Mouse (Mus musculus): ENCODE measurements around the gene Mapk8ip2. TPM values are rescaled to one million over a fixed set of nuclear protein-coding genes. Genes with fewer than 3 reads are reported as not detected.

The Mapk8ip2 gene
- total RNA-seq, 4 experiments from 2014 or later, result 0.09 to 0.25 (median 0.09) TPM; not detected in 1

- DNase-seq (ENCODE audit: low spot score), result peak; percentile 36
Observed at GRCm38 (mm10) chr15:89452906-89453864, 528 bp upstream of the Mapk8ip2 start.

- no peak for DNase-seq (ENCODE audit: low spot score)
Observed at GRCm38 (mm10) chr15:89454857-89455256, 1.1 kb downstream of the Mapk8ip2 start.

GRCm38 (mm10) chr15:89455642-89456041, 1.9 kb downstream of the Mapk8ip2 start:
- no peak for DNase-seq (ENCODE audit: low spot score)

GRCm38 (mm10) chr15:89458942-89459341, 5.2 kb downstream of the Mapk8ip2 start:
- no peak for DNase-seq (ENCODE audit: low spot score)

GRCm38 (mm10) chr15:89459821-89460220, 6.1 kb downstream of the Mapk8ip2 start:
- DNase-seq (ENCODE audit: low spot score), result no peak

- no peak for DNase-seq (ENCODE audit: low spot score)
Observed at GRCm38 (mm10) chr15:89460298-89460697, 6.6 kb downstream of the Mapk8ip2 start.

GRCm38 (mm10) chr15:89461321-89461720, 7.6 kb downstream of the Mapk8ip2 start:
- no peak for DNase-seq (ENCODE audit: low spot score)

- DNase-seq (ENCODE audit: low spot score), result no peak
Observed at GRCm38 (mm10) chr15:89462176-89462575, 8.5 kb downstream of the Mapk8ip2 start.

- no peak for DNase-seq (ENCODE audit: low spot score)
Observed at GRCm38 (mm10) chr15:89463334-89464235, 9.9 kb downstream of the Mapk8ip2 start.

GRCm38 (mm10) chr15:89465052-89465451, 11.3 kb downstream of the Mapk8ip2 start:
- DNase-seq (ENCODE audit: low spot score), result no peak

- DNase-seq (ENCODE audit: low spot score), result no peak
Observed at GRCm38 (mm10) chr15:89468577-89468976, 14.9 kb downstream of the Mapk8ip2 start.

- no peak for DNase-seq (ENCODE audit: low spot score)
Observed at GRCm38 (mm10) chr15:89471476-89471875, 17.8 kb downstream of the Mapk8ip2 start.

- no peak for DNase-seq (ENCODE audit: low spot score)
Observed at GRCm38 (mm10) chr15:89473370-89473769, 19.7 kb downstream of the Mapk8ip2 start.

GRCm38 (mm10) chr15:89473921-89474320, 20.2 kb downstream of the Mapk8ip2 start:
- DNase-seq (ENCODE audit: low spot score), result no peak

- no peak for DNase-seq (ENCODE audit: low spot score)
Observed at GRCm38 (mm10) chr15:89474596-89475292, 21.0 kb downstream of the Mapk8ip2 start.

- DNase-seq (ENCODE audit: low spot score), result no peak
Observed at GRCm38 (mm10) chr15:89475293-89475600, 21.5 kb downstream of the Mapk8ip2 start.

GRCm38 (mm10) chr15:89475611-89476474, 22.1 kb downstream of the Mapk8ip2 start:
- peak; percentile 96 for DNase-seq (ENCODE audit: low spot score)

GRCm38 (mm10) chr15:89476475-89476815, 22.7 kb downstream of the Mapk8ip2 start:
- DNase-seq (ENCODE audit: low spot score), result no peak

- peak; percentile 68 for DNase-seq (ENCODE audit: low spot score)
Observed at GRCm38 (mm10) chr15:89477091-89477491, 23.4 kb downstream of the Mapk8ip2 start, which contains the start of gene Arsa. TSS of gene Arsa (minus strand) at chr15:89477425.

GRCm38 (mm10) chr15:89477806-89478205, 24.1 kb downstream of the Mapk8ip2 start:
- no peak for DNase-seq (ENCODE audit: low spot score)

- DNase-seq (ENCODE audit: low spot score), result no peak
Observed at GRCm38 (mm10) chr15:89478622-89479021, 24.9 kb downstream of the Mapk8ip2 start.
